In the genomic region with DNA sequence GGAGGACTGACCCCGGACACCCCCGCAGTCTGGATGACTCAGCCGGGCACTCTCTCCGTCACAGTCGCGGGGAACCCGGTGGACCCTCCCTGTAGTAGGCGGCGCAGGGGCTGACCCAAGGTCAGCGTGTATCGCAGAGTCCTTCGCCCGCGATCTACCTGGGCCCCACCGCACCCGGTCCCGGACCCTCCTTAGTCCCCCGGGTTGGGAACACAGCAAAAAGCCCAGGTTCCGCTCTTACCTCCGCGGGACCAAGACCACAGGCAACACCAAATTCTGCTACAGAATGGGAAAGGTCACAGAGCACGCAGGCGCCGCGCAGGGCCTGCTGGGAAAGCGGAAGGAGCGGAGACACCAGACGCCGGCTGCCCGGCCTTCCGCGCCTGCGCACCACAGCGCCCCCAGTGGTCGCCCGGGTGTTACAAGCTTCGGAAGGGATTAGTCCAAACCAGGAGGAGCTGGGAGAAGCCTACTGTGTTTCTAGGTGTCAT, we compare ENCODE assay signal across 7 mouse cellular contexts. TPM values are rescaled to one million over a fixed set of nuclear protein-coding genes. Genes with fewer than 3 reads are reported as not detected.
DNase-seq lines count a peak whose midpoint lies in the region; ATAC-seq lines count a peak whose summit lies in the region.

Atp5mpl (minus strand) TSS at position 295 of the 491 bp plus-strand sequence.

- no peaks in the 10 kb centered on the region for H3K27me3 ChIP-seq in embryonic facial prominence, embryonic 12.5 days
- no peaks in the 10 kb centered on the region for H3K27me3 ChIP-seq in limb, embryonic 11.5 days (ENCODE audit: control insufficient read depth, insufficient read depth, low read length)
- no peaks in the 10 kb centered on the region for H3K27me3 ChIP-seq in midbrain, embryonic 14.5 days (ENCODE audit: control insufficient read depth, insufficient read depth, low read length)

- H3K27ac ChIP-seq in embryonic facial prominence, embryonic 12.5 days, result 0 out of 2 replicates have a peak within 1 kb of the TSS, but pooled peaks have one; percentile 26
- no peak within 1 kb of the TSS for H3K27ac ChIP-seq in limb, embryonic 11.5 days (replicated peaks; ENCODE audit: low read depth, low read length)
- H3K27ac ChIP-seq in midbrain, embryonic 14.5 days (replicated peaks; ENCODE audit: low read depth, low read length), result peak within 1 kb of the TSS; percentile 33

- H3K36me3 ChIP-seq in embryonic facial prominence, embryonic 12.5 days, result peaks cover 3% of the 10 kb centered on the region
- peaks cover 3% of the 10 kb centered on the region; the same call in 1 of the 2 replicates for H3K36me3 ChIP-seq in limb, embryonic 11.5 days (ENCODE audit: control insufficient read depth, insufficient read depth, low read length)
- peaks cover 12% of the 10 kb centered on the region for H3K36me3 ChIP-seq in midbrain, embryonic 14.5 days (ENCODE audit: control insufficient read depth, insufficient read depth, low read length)

- ATAC-seq in embryonic facial prominence, embryonic 12.5 days (ENCODE audit: insufficient number of reproducible peaks, insufficient read depth, low FRiP score, low TSS enrichment), result peak; percentile 64
- ATAC-seq in limb, embryonic 11.5 days (ENCODE audit: insufficient number of reproducible peaks, low FRiP score, low TSS enrichment, low read depth), result peak; percentile 79
- ATAC-seq in midbrain, embryonic 14.5 days (ENCODE audit: low FRiP score, low TSS enrichment), result peak; percentile 91

- no peaks in the 10 kb centered on the region for H3K9me3 ChIP-seq in embryonic facial prominence, embryonic 12.5 days
- no peaks in the 10 kb centered on the region for H3K9me3 ChIP-seq in limb, embryonic 11.5 days (ENCODE audit: control insufficient read depth, low read length)
- H3K9me3 ChIP-seq in midbrain, embryonic 14.5 days (ENCODE audit: control insufficient read depth, low read length), result no peaks in the 10 kb centered on the region

- under 1% methylated on average over 37 of the region's 37 CpGs for WGBS in embryonic facial prominence, embryonic 12.5 days
- WGBS in limb, embryonic 11.5 days, result under 1% methylated on average over 37 of the region's 37 CpGs
- WGBS in midbrain, embryonic 14.5 days, result under 1% methylated on average over 37 of the region's 37 CpGs

- H3K4me2 ChIP-seq in embryonic facial prominence, embryonic 12.5 days (replicated peaks), result peak within 1 kb of the TSS; percentile 93
- peak within 1 kb of the TSS; percentile 76 for H3K4me2 ChIP-seq in limb, embryonic 11.5 days (ENCODE audit: low read depth, severe bottlenecking)
- H3K4me2 ChIP-seq in midbrain, embryonic 14.5 days (ENCODE audit: low read length), result peak within 1 kb of the TSS; percentile 80

- peak within 1 kb of the TSS; percentile 94 for H3K4me3 ChIP-seq in embryonic facial prominence, embryonic 12.5 days
- peak within 1 kb of the TSS; percentile 92 for H3K4me3 ChIP-seq in limb, embryonic 11.5 days (ENCODE audit: low read depth, low read length)
- H3K4me3 ChIP-seq in midbrain, embryonic 14.5 days (replicated peaks; ENCODE audit: low read depth, low read length), result peak within 1 kb of the TSS; percentile 59

- DNase-seq in adrenal gland, postnatal 25 days, result peak; percentile 99
- DNase-seq in heart, adult 11 months, result peak; percentile 99
- DNase-seq in kidney, adult 18-20 months, result peak; percentile 97
- peak; percentile 99 for DNase-seq in limb, embryonic 11.5 days (ENCODE audit: low spot score)
- DNase-seq in midbrain, embryonic 14.5 days, result peak; percentile 97
- DNase-seq in spleen, adult 18-20 months, result peak; percentile 86 to 97

- peak within 1 kb of the TSS; percentile 91 for H3K9ac ChIP-seq in embryonic facial prominence, embryonic 12.5 days
- peak within 1 kb of the TSS; percentile 90 for H3K9ac ChIP-seq in limb, embryonic 11.5 days (ENCODE audit: low read length)
- peak within 1 kb of the TSS; percentile 72 for H3K9ac ChIP-seq in midbrain, embryonic 14.5 days (replicated peaks; ENCODE audit: low read length)

- H3K4me1 ChIP-seq in embryonic facial prominence, embryonic 12.5 days, result peaks cover 13% of the 10 kb centered on the region
- peaks cover 8% of the 10 kb centered on the region; the same call in 1 of the 2 replicates for H3K4me1 ChIP-seq in limb, embryonic 11.5 days (ENCODE audit: control insufficient read depth, insufficient read depth, low read length)
- peaks cover 9% of the 10 kb centered on the region for H3K4me1 ChIP-seq in midbrain, embryonic 14.5 days (ENCODE audit: control insufficient read depth, insufficient read depth, low read length)

RNA-seq across cellular contexts. Expression of gene Atp5mpl, which starts in this region (rescaled TPM):
- total RNA-seq in adrenal gland, postnatal 25 days (2021), result 333 and 344 TPM in 2 replicates
- 617 and 661 TPM in 2 replicates for polyA plus RNA-seq in embryonic facial prominence, embryonic 12.5 days (2016; fragmentation: Nextera tagmentation; extraction: Ambion mirVana)
- polyA plus RNA-seq in limb, embryonic 11.5 days (2014; fragmentation: Nextera tagmentation; extraction: Ambion mirVana), result 670 and 686 TPM in 2 replicates
- 644 and 890 TPM in 2 replicates for polyA plus RNA-seq in midbrain, embryonic 14.5 days (2014; fragmentation: Nextera tagmentation; extraction: Ambion mirVana)
